Mouse (Mus musculus) liver, adult 2 months (tissue): ENCODE results near the gene Tmem80.

Source experiments
- CTCF ChIP-seq: fragments of 200-500 bp; IDR thresholded peaks from 2 replicates; pipeline ENCODE4 v1.5.1; 2011; ENCODE audit warnings: low read depth, low read length, control low read depth
- POLR2A ChIP-seq: fragments of 200-500 bp; IDR thresholded peaks from 2 replicates; pipeline ENCODE4 v1.6.1; 2011; ENCODE audit warnings: low read length, control low read depth; ENCODE audit not compliant: insufficient read depth; ENCODE audit errors: extremely low read depth

DNA sequence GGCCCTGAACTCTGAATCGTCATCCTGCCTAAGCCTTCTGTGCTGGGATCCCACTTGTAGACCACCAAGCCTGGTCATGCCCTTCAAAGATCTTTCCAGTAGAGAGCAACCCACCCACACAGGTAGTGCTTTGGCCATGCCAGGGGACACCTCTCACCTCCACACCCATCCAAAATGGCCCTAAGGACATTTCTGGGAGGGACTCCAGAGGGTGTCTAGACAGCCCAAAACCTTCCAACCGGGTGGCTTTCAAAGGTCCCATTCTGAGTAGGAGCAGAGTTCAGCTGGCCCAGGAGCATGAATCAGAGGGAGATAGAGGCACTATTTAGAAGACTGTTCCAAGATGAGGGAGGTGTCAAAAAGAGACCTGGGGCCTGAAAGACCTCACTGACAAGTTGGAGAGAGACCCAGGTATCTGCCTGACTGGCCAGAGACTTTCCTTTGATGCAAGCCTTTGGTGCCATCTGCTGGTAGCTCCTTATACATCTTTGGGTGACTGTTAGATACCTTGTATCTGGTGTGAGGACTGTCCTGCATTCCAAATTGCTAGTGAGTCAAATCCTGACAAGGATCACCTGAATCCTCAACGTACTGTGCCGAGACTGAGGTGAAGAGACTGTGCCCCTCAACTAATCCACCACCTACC lies 35.7 kb downstream of the Tmem80 start:
- TF ChIP-seq CTCF (peak; percentile 55), POLR2A (no peak)
